Mouse (Mus musculus) kidney, adult 11 months (tissue): ENCODE data around the gene Nckap5.

ENCODE experiments used
- DNase-seq: peaks from one replicate; pipeline ENCODE4 v3.0.0; 2022

Nckap5 gene

DNA sequence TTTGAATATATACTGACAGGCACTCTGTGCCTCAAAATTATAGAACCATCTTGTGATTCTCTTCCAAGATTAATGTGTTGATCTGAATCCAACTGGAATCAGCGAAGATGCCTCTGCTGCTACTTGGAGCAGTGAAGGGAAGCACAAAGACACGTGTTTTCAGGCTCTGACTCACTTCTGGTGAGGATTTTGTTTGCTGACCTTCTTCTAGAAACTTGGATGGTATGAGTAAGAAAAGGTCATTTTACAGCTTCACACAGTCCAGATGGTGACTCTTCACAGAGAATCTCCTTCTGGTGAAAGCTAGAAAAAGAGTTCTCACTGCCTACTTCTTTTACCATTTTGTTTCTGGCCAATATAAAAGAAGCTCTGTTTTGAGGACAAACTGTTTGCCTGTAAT, 498.6 kb downstream of the Nckap5 start:
- no peak for DNase-seq

DNA sequence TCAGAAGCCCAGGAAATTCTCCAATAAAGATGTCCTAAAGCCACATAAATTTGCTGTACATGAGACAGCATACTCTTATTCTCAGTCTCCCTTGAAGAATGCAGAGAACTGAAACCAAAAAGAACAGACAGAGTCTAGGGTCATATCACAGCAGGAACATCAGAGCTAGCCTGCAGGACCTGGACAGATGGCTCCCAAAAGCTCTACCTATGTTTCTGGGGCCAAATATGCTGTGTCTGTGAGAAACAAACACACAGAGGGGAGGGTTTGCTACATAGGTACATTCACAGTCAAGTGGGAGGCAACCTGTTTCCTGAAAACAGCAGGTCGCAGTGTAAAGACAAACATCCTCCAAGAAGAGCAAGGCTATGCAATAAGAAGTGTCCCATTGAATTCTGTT, 509.9 kb downstream of the Nckap5 start:
- DNase-seq, result no peak

DNA sequence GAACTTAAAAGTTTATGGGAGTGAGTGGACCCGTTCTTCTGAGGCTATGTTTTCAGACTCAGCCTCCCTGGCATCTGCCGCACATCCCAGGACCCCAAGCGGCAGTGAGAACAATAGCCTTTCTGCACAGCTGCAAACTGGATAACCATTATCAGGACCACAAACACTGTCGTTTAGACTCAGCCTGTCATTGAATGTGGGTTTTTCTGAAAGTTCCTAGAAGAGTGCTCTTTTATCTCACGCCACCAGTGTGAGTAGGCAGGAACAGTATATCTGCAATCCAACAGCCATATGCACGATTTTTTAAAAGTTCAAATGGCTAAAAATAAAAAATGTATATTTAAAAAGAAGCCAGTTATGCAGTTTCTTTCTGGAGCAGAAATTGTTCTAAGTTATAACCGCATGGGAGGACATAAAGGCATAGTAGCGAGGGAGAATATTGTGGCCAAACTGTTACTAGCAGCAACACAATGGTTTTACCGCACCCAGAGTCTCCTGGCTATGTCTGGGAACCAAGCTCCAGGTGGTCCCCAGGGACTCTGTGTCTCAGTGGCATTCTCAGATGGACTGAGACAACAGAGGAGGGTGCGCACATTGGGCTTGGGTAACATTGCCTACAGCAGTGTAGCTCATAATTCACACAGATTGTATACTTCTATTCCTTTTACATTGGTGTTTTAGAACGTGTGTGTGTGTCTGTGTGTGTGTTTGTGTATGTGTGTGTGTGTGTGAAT, 512.6 kb downstream of the Nckap5 start:
- DNase-seq, result no peak

DNA sequence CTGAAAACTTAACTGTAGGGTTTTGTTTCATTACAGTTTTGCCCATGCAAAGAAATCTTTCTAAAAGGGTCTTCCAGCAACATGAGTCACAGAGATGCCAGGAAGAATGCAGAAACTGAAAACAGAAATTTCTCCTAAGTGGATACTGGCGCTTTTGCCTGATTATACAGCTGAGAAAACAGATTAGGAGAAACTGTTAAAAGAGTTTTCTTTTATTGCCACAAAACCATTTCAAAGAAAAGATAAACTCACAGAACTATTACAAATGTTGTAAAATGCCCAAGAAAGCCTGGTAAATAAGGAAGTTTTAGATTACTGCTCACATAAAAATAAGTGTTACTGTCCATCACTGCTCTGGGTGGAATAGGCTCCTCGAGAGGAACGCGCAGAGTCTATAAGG, 513.3 kb downstream of the Nckap5 start:
- DNase-seq, result no peak

DNA sequence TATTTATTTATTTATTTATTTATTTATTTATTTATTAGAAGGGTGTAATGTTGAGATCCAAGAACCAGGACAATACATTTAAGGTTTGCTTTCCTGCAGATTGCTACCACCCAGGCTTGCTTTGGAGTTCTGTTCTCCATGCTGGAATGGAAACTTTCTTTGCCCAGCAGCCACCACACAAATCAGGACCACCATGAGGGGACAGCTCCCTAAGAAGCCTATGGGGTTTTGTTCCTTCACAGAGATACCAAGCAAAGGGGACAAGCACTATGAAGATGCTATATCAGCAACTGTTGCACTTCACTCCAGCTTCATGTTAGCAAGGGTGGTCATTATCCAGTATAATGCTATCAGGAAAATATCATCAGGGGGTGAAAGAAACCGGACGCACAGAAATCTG, 513.7 kb downstream of the Nckap5 start:
- DNase-seq, result no peak

DNA sequence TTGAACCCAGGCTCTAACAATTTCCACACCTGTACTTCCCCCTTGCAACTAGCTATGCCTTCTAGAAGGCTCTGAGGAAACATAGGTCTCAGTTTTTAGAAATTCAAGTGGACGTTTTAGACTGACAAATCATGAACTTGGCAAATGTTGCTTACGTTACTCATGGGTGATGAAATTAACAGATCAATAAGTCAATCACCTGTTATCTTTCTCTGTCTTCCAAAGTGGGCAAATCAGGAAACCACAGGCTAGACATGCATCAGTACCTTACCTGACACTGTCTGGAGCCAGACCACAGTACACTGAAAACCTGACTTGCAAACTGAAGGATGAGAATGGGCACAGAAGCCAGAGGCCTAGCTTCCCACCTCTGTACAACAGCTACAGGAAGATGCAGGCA, 529.5 kb downstream of the Nckap5 start:
- DNase-seq, result no peak

DNA sequence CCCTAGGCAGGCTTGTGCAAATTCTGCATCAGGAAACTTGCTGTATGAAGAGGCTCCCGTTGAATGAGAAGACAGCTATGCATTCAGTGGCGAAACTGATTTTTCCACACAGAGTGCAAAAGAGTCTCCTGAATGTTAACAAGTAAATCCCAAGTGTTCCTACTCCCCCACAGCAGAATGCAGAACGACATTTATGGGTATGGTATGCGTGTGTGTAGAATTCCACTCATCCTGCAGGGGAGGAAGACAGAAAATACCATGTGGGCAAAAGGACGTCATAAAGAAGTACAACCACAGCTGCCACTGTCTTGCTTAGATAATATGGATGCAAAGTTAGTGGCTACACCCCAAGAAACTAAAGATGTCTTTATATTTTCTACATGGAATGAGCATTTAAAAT, 565.7 kb downstream of the Nckap5 start:
- no peak for DNase-seq

DNA sequence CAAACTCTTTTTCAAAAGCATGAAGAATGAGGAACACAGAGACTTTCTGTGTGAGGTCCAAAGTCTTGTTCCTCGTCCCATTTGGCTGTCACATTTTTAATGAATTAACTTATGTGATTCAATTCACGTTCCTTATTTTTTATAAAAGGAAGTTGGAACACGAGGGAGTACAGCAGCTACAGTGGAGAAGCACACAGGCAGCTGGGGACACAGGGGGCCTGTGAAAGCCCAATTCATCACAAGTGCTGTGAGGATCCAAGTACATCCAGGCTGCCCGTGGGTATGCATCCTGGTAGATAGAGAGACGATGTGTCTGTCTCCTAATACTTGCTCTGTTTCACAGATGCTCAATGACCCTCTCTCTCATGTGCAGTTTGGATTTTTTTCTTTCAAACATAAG, 576.2 kb downstream of the Nckap5 start:
- DNase-seq, result no peak

DNA sequence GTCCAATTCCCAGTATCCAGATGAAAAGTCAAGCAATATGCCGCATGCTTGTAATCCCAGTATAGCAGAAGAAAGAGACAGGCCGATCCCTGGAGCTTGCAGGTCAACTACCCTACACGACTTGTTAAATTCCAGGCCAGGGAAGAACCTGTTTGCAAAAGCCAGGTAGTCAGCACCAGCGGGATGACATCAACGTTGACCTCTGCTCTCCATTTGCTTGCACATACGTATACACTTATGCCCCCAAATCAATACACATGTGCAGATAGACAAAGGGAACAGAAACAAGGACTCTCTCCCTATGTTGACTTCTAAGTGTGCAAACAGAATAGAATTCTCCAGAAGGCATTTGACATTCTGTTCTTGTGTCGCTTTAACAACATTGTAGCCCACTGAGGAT, 576.7 kb downstream of the Nckap5 start:
- no peak for DNase-seq

DNA sequence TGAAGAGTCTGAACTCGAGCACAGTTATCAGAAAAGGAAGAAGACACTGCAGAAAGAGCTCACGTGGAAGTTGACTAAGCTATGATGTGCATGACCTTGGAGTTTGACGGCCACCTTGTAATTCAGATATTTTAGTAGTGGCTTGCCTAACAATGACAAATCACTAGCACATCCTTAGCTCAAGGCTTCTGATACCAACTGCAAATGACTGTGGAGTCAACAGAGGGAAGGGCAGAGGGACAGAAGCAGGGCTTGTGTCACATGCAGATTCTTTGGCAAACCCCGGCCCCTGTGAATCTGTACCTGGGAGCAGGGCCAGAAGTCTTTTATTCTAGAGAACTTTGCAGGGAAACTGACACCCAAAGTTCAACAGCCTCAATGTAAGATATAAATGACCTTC, 597.4 kb downstream of the Nckap5 start:
- no peak for DNase-seq

DNA sequence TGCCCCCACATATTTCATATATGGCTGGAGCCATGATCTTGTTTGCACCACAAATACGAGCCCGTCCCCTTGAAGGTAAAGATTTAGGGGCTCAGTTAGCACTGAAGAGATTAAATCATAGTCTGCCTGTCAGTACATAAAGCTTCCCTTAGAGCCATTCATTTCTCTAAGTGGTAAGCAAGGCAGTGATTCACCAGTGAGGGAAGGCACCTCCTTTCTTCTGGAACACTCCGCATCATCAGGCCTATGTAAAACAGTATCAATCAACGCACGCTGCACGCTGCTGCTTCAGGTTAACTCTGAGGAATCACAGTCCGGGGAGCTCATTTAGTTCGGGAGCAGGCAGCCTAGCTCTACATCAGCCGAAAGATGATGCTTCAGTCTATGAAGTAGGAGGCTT, 599.4 kb downstream of the Nckap5 start:
- no peak for DNase-seq

DNA sequence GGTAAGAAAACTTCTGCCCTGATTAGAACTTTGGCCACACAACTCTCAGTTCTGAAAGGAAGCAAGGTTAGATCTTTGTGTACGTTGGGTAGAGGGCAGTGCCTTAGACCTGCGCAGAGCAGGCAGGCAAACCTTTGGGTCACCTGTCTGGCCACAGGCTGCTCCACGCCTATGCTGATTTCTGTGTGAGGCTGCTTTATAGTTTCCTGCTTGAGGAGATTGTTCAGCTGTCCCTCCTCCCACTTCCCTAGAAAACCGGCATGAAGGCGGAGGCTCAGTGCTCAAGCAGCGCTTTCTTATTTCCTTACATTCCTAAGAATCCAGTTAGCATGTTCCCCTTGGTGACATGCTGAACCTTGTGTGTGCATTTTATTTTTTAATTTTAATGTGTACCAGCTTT, 620.4 kb downstream of the Nckap5 start:
- DNase-seq, result no peak

DNA sequence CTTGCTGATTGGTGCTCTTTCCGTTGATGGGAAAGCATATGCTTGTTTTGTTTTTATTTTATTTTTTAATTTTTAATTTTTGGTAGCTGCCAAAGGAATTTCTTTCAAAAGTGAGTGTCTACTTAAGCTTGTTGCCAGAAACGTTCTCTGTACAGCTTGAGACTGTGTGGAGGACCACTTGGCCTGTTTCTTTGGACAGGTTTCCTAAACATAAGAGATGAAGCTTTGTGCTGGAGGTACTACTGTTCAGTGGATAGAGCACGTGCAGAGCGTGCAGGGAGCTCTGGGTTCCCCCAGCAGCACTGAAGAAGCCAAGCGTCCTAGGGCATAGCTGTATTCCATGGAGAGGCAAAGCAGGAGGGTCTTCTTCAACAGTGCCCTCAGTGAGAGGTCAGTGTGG, 620.9 kb downstream of the Nckap5 start:
- no peak for DNase-seq

DNA sequence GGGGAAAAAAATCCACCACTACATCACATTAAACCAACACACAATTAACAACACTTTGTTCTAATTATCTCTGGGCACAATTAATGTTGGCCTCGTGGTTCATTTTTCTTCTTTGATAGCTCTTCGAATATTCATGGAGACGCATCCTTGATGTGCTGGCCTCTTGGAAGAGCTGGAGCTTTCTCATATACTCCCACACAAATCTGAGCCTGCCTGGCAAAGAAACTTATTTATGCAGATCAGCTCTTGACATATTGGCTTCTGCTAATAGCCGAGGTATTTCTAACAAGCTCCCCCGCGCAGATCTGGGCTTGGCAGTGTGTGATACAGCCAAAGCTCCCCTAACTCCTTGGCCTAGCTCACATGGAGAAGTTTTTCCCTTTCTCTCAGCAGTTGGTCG, 621.5 kb downstream of the Nckap5 start:
- no peak for DNase-seq

DNA sequence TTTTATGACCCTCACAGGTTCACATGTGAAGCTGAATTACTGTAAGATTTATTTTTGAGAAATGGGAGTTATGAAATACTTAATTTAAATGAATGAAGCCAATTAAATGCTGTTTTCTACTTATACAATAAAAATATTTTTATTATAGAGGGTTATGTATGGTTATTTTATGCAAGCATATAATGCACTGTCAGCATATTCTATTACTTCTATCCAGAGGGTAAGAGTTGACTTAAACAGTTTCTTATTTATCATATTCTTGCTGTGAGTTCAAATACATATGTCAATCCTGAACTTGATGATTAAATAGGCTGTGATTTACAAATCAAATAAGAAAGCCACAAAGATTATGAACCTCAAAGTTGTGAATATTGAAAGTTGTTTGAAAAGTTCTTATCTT, 633.7 kb downstream of the Nckap5 start:
- DNase-seq, result no peak

DNA sequence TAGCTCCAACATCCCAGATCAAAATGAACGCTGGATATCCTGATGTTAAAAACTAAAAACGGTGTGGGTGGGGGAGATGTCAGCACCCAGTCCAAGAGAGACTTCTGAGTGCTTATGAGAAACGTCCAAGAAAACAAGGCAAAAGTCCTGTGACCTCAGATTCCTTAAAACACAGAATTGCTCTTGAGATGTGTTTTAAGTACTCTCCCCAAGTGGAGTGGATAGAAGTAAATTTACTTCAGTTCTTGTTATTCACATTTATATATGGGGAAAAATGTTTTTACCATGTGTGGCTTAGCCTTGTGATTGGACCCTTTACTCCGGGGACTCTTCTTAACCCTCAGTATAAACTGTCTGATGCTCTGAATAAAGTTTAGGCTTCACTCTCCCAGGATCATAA, 640.2 kb downstream of the Nckap5 start:
- no peak for DNase-seq

DNA sequence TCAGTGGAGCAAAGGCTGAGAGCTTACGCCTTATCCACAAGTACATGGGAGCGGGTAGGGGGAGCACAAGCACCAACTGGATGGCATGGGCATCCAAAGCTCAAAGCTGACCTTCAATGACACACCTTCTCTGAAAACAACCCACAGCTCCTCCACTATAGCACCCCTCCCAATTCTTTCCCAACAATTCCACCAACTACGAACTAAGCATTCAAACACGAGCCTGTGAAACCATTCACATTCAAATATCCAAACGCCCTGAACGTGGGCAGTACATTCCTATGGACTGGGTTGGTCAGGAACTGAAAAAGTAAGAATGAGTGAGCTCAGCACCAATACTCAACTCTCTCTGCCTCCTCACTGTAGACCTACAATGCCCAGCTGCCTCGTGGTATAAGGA, 646.8 kb downstream of the Nckap5 start:
- DNase-seq, result no peak

DNA sequence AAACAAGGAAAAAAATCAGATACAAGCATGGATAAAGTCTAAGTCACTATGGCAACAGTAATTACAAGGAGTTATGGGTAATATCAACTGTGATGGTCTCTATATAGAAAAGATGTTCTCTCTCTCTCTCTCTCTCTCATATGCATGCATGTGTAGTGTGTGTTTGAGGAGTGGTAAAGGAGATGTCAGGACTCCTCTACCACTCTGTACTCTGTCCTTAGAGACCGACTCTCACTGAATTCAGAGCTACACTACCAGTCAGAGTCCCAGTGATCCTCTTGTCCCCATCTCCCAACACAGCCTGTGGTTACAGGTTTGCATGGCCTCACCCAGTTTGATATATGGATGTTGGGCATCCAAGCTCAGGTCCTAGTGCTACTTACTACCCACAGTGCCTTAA, 662.0 kb downstream of the Nckap5 start:
- DNase-seq, result no peak

DNA sequence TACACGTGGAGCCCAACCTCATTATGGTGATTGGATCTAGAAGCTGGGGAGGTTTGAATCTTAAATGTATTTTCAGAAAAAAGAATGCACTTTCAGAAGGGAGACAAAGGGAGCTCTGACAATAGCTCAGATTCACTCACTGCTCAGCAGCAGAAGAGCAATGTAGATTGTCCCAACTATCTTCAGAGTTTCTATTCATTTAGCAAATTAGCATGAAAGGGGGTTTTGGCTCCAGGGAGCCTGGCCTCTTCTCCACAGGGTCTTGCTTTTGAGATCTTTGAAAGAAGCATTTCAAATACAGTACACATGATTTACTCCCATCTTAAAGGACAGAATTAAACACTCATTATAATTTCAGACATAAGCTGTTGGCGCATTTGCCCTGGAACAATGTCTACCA, 662.5 kb downstream of the Nckap5 start:
- no peak for DNase-seq

DNA sequence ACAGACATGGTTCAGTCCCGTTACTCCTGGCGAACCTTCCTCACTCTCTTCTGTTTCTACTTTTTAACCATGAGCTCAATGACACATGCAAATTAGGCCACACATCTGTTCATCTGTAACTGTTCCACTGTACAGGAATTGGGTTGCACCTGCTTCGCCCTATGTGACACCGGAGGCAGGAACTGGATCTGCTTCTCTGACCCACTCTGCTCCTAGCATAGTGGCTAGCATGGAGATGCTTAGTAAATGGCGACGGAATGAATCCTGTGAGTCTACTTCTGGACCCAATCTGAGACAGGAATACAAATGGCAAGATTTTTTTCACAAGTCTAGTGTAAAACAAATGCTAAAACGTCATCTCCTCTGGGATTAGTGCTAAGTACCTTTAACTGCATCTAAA, 663.1 kb downstream of the Nckap5 start:
- DNase-seq, result no peak

DNA sequence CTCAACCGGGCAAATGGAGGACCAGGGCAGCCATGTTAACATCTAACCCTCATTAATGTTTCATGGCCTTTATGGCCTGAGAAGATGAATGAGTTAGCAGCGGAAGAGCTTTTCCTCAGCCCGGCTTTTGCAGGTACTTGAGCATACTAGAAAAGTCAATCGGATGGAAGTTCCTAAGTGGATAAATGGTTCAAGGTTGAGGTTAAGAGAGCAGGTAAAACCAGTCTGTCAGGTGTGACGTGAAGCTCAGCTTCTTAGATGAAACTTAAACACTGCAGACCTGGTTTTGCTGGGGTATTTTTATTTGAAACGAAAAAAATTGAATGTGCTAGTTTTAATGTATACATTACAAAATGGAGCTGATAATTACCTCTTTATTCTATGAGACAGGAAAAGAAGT, 671.3 kb downstream of the Nckap5 start:
- no peak for DNase-seq

DNA sequence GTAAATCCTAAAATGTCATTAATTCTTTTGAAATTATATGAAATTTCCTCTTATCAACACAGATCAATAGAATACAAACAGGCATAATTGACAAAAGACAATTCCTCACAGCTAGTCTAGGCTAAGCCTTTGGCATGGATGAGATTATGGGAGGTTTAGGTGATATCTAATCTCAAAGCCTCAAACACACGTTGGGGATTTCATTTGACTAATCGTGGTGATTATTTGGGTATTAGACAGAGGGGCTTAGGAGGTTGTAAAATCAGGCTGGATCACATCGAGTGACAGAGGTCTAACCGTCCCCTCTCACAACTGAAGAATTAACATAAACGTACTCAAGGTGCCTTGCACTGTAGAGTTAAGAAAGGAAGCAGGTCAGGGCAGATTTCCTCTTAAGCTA, 674.8 kb downstream of the Nckap5 start:
- DNase-seq, result no peak

DNA sequence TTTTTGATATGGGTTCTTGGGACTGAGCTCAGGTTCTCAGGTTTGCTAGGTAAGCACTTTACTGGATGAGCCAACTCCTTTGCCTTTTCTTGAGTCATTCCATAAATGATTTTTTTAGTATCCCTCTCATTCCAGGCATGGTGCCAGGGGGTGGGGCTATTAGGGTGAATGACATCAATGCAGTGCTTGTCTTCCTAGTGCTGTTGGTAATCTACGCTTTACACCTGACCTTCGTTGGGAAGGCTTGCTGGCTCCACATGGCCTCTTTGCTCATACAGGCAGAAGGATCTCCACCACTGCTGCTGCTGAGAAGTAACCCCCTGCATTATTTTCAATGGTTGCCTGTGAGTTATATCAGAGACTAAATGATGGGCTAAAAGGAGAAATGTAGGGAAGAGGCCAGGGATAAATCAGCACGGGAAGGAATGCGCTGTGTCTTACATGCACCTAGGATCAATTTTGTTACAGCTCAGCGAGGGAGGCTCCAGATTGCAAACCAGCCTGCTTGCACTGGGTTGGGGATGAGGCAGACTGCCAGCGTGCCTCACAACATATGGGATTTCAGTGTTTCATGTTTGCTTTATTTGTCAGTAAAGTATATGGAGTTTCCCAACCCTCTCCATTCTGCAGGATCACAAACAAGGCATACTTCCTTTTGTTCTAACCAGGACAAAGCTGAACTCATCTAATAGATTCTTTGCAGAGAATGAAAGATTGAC, 676.9 kb downstream of the Nckap5 start:
- DNase-seq, result no peak

DNA sequence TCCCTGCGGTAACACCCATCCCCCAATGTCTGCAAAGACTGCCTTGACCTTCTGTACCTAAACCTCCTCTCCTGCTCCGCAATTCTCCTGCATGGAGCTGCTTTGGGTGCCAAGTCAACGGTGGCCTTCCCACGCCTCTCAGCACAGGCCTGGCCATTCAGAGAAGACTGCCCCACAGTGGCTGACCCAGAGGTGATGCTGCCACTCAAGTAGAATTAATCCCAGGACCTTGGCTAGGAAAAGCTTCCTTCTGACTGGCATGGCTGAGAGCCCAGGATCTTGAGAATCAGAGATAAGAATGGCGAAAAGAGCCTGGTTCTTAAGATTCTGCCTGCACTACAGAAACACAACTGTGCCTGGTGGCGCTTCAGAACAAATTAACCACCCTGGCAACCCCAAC, 678.4 kb downstream of the Nckap5 start:
- no peak for DNase-seq

DNA sequence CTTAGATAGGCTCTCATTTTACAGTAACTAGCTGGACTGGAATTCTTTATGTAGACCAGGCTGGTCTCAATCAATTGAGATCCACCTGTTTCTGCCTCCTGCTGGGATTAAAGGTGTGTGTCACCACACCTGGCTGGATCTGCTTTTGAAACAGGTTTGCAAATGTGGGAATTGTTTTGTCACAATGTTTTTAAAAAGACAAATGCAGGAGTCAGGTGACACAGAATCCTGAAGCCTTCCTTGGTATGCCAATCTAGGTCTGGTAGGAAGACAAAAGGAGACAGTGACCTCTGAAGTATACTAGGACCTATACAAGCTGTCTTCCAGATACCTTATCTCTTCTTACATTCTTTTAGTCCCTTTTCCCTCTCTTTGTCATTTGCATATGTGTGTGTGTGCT, 680.6 kb downstream of the Nckap5 start:
- DNase-seq, result no peak
